Mouse (Mus musculus) hindbrain, postnatal 0 days (tissue): Measurements from ENCODE around the gene Snrpa. TPM values are rescaled to one million over a fixed set of nuclear protein-coding genes. Genes with fewer than 3 reads are reported as not detected.

Experiments used
- ATAC-seq: fragments of 200-750 bp; cut with Nextera tagmentation; 2 replicates; pipeline ENCODE4 v1.8.0; 2017; ENCODE audit warnings: mild to moderate bottlenecking, moderate TSS enrichment, moderate library complexity
- DNase-seq: peaks from one replicate; pipeline ENCODE4 v3.0.0-alpha.2; 2015; ENCODE audit warnings: low spot score
- H3K27ac ChIP-seq: fragments of 300-500 bp; sonication (generic); 2 replicates; pipeline ENCODE4 v1.5.1; 2014; ENCODE audit warnings: mild to moderate bottlenecking
- H3K27me3 ChIP-seq: fragments of 300-500 bp; sonication (generic); 2 replicates; pipeline ENCODE4 v1.6.1; 2014; ENCODE audit warnings: low read length, mixed read lengths; ENCODE audit not compliant: insufficient read depth
- H3K36me3 ChIP-seq: fragments of 300-500 bp; sonication (generic); 2 replicates; pipeline ENCODE4 v1.6.1; 2014; ENCODE audit warnings: low read length, mixed read lengths; ENCODE audit not compliant: insufficient read depth
- H3K4me1 ChIP-seq: fragments of 300-500 bp; sonication (generic); 2 replicates; pipeline ENCODE4 v1.6.1; 2014; ENCODE audit warnings: antibody characterized with exemption, low read length, mixed read lengths; ENCODE audit not compliant: insufficient read depth
- H3K4me2 ChIP-seq: fragments of 300-500 bp; sonication (generic); 2 replicates; pipeline ENCODE4 v1.6.1; 2014; ENCODE audit warnings: low read depth, mild to moderate bottlenecking, low read length, moderate library complexity, mixed read lengths
- H3K4me3 ChIP-seq: fragments of 300-500 bp; sonication (generic); 2 replicates; pipeline ENCODE4 v1.5.1; 2014; ENCODE audit warnings: low read length
- H3K9ac ChIP-seq: fragments of 300-500 bp; sonication (generic); replicated peaks from 2 replicates; pipeline ENCODE4 v1.6.1; 2014; ENCODE audit warnings: mild to moderate bottlenecking, low read length, moderate library complexity, mixed read lengths
- H3K9me3 ChIP-seq: fragments of 300-500 bp; sonication (generic); 2 replicates; pipeline ENCODE4 v1.6.1; 2016; ENCODE audit warnings: low read length, mixed read lengths
- CTCF ChIP-seq: IDR thresholded peaks from 2 replicates; pipeline ENCODE4 v1.5.1; 2016; ENCODE audit warnings: antibody characterized with exemption, control low read depth, low read depth
- WGBS: fragments of 180-500 bp; shearing (Covaris S2); extraction: QIAGEN DNeasy Blood & Tissue Kit; methylation state at CpG from one replicate; pipeline ENCODE4 v1.1.7; 2014; 5-methylcytosine and 5-hydroxymethylcytosine counted together
- polyA plus RNA-seq: library from polyadenylated mRNA; unstranded; fragments of >200 nt; fragmentation: Nextera tagmentation; extraction: Ambion mirVana; gene quantifications from 2 replicates; pipeline ENCODE4 v1.2.1, GENCODE M21; 2015
- total RNA-seq: library from RNA; depleted of rRNA; stranded (reverse); fragments of >200 nt; gene quantifications from 2 replicates; pipeline ENCODE4 v1.2.3, GENCODE M21; 2014

The Snrpa gene
- total and polyA plus RNA-seq, 2 experiments from 2014 or later: 128 to 147 TPM

- Histone ChIP-seq H3K4me1 (peaks cover 4% of the 10 kb centered on the region; the same call in 1 of the 2 replicates), H3K36me3 (no peaks in the 10 kb centered on the region), H3K9ac (peak overlapping the region; percentile 50), H3K4me3 (peak overlapping the region; percentile 53), H3K4me2 (peak overlapping the region; percentile 80), H3K27ac (peak overlapping the region; percentile 71), H3K27me3 (no peaks in the 10 kb centered on the region), H3K9me3 (no peaks in the 10 kb centered on the region)
- no peak for TF ChIP-seq CTCF
- DNase-seq (no peak), ATAC-seq (no peak)
- WGBS: 3% methylated on average over 6 of the region's 6 CpGs
These were observed 37.2 kb upstream of the Snrpa start for GRCm38 (mm10) chr7:27233300-27233699.

- H3K4me1 ChIP-seq: peaks cover 4% of the 10 kb centered on the region; the same call in 1 of the 2 replicates
- peak; percentile 93 for ATAC-seq
- peak within 1 kb of the TSS; percentile 53 for H3K4me3 ChIP-seq
- no peaks in the 10 kb centered on the region for H3K27me3 ChIP-seq
- H3K27ac ChIP-seq: peak within 1 kb of the TSS; percentile 71
- no peaks in the 10 kb centered on the region for H3K36me3 ChIP-seq
- under 1% methylated on average over 25 of the region's 25 CpGs for WGBS
- DNase-seq: peak; percentile 96
- peak within 1 kb of the TSS; percentile 50 for H3K9ac ChIP-seq
- no peaks in the 10 kb centered on the region for H3K9me3 ChIP-seq
- H3K4me2 ChIP-seq: peak within 1 kb of the TSS; percentile 80
- peak; percentile 54 for TF ChIP-seq CTCF
These were observed 36.8 kb upstream of the Snrpa start, which contains the start of gene Coq8b for GRCm38 (mm10) chr7:27232781-27233281. Gene Coq8b (plus strand): TSS chr7:27233023.

- no peaks in the 10 kb centered on the region for H3K36me3 ChIP-seq
- ATAC-seq (no peak), DNase-seq (no peak)
- no peaks in the 10 kb centered on the region for H3K27me3 ChIP-seq
- no peak overlapping the region for H3K4me3 ChIP-seq
- peaks cover 9% of the 10 kb centered on the region for H3K4me1 ChIP-seq
- H3K9ac ChIP-seq: no peak overlapping the region
- H3K4me2 ChIP-seq: no peak overlapping the region
- peak overlapping the region; percentile 71; the same call in 1 of the 2 replicates for H3K27ac ChIP-seq
- no peak for TF ChIP-seq CTCF
- 65% methylated on average over 7 of the region's 7 CpGs for WGBS
- H3K9me3 ChIP-seq: no peaks in the 10 kb centered on the region
These were observed 35.7 kb upstream of the Snrpa start for GRCm38 (mm10) chr7:27231693-27232331.

GRCm38 (mm10) chr7:27230781-27231180 is 34.7 kb upstream of the Snrpa start:
- Histone ChIP-seq H3K27me3 (no peaks in the 10 kb centered on the region), H3K4me2 (no peak overlapping the region), H3K4me3 (no peak overlapping the region), H3K9ac (no peak overlapping the region), H3K27ac (no peak overlapping the region), H3K4me1 (peaks cover 19% of the 10 kb centered on the region), H3K9me3 (no peaks in the 10 kb centered on the region), H3K36me3 (no peaks in the 10 kb centered on the region)
- DNase-seq (no peak), ATAC-seq (no peak)
- WGBS: 76% methylated on average over 4 of the region's 4 CpGs
- TF ChIP-seq CTCF: no peak

GRCm38 (mm10) chr7:27228865-27229264 is 32.8 kb upstream of the Snrpa start:
- ATAC-seq (0 out of 2 replicates have a peak, but pooled peaks have one; percentile 0), DNase-seq (no peak)
- Histone ChIP-seq H3K4me2 (peak overlapping the region; percentile 78), H3K36me3 (no peaks in the 10 kb centered on the region), H3K27me3 (no peaks in the 10 kb centered on the region), H3K4me1 (peaks cover 38% of the 10 kb centered on the region), H3K4me3 (peak overlapping the region; percentile 92), H3K9ac (peak overlapping the region; percentile 89), H3K9me3 (no peaks in the 10 kb centered on the region), H3K27ac (peak overlapping the region; percentile 88)
- no peak for TF ChIP-seq CTCF
- 16% methylated on average over 6 of the region's 6 CpGs for WGBS

GRCm38 (mm10) chr7:27228281-27228821 is 32.3 kb upstream of the Snrpa start, which contains the start of gene Itpkc:
Gene Itpkc (minus strand): TSS chr7:27228661.
- peak within 1 kb of the TSS; percentile 92 for H3K4me3 ChIP-seq
- under 1% methylated on average over 47 of the region's 49 CpGs for WGBS
- peaks cover 36% of the 10 kb centered on the region for H3K4me1 ChIP-seq
- 0 out of 2 replicates have a peak, but pooled peaks have one; percentile 39 for TF ChIP-seq CTCF
- peak within 1 kb of the TSS; percentile 78 for H3K4me2 ChIP-seq
- H3K27ac ChIP-seq: peak within 1 kb of the TSS; percentile 88
- H3K9ac ChIP-seq: peak within 1 kb of the TSS; percentile 89
- H3K36me3 ChIP-seq: no peaks in the 10 kb centered on the region
- H3K27me3 ChIP-seq: no peaks in the 10 kb centered on the region
- ATAC-seq: peak; percentile 86
- no peaks in the 10 kb centered on the region for H3K9me3 ChIP-seq
- DNase-seq: peak; percentile 97

- peaks cover 35% of the 10 kb centered on the region for H3K4me1 ChIP-seq
These were observed 31.6 kb upstream of the Snrpa start for GRCm38 (mm10) chr7:27227676-27228075.

More at GRCm38 (mm10) chr7:27227676-27228075, 31.6 kb upstream of the Snrpa start:
- H3K27ac ChIP-seq: peak overlapping the region; percentile 88
- no peaks in the 10 kb centered on the region for H3K9me3 ChIP-seq
- DNase-seq (peak; percentile 8), ATAC-seq (no peak; the same call in 1 of the 2 replicates)
- no peaks in the 10 kb centered on the region for H3K36me3 ChIP-seq
- TF ChIP-seq CTCF: no peak
- H3K4me3 ChIP-seq: peak overlapping the region; percentile 92
- peak overlapping the region; percentile 89 for H3K9ac ChIP-seq
- H3K4me2 ChIP-seq: peak overlapping the region; percentile 78
- H3K27me3 ChIP-seq: no peaks in the 10 kb centered on the region
- WGBS: under 1% methylated on average over 10 of the region's 10 CpGs
